Mouse (Mus musculus) granulocyte monocyte progenitor cell, adult 5-6 weeks (primary cell): ENCODE data around the gene Lasp1. TPM values are rescaled to one million over a fixed set of nuclear protein-coding genes. Genes with fewer than 3 reads are reported as not detected.
A peak's percentile ranks its signal among the peaks of the same experiment; 100 is the strongest.
"Not testable (repeated sequence)": the region's sequence is repeated elsewhere in the genome, so short reads cannot be mapped to it uniquely, and the experiment has no call there.

Experiments
- ATAC-seq: replicated peaks from 2 replicates; pipeline ENCODE4 v1.8.0; 2016; ENCODE audit warnings: mild to moderate bottlenecking, moderate TSS enrichment, inconsistent platforms; ENCODE audit not compliant: poor library complexity, severe bottlenecking
- total RNA-seq, 2 experiments: library from RNA; stranded (forward) in 1 of 2; stranded (reverse) in 1 of 2; fragments of 200-712, 200-1000 nt in 1 of 2; fragments of >200 nt in 1 of 2; fragmentation: Nextera tagmentation in 1 of 2; gene quantifications; 2 replicates each; pipeline ENCODE4 v1.2.3; 2014 to 2017

Lasp1 gene
- total RNA-seq, 2 experiments from 2014 or later: 60.5 to 92.5 TPM

- ATAC-seq: no peak
Measured at GRCm38 (mm10) chr11:97824168-97824567, 25.4 kb downstream of the Lasp1 start.

- ATAC-seq: no peak
Measured at GRCm38 (mm10) chr11:97824895-97825294, 26.1 kb downstream of the Lasp1 start.

- peak; percentile 18 for ATAC-seq
Measured at GRCm38 (mm10) chr11:97825295-97825694, 26.5 kb downstream of the Lasp1 start.

- no peak for ATAC-seq
Measured at GRCm38 (mm10) chr11:97825971-97826370, 27.2 kb downstream of the Lasp1 start.

GRCm38 (mm10) chr11:97826414-97826813 lies 27.6 kb downstream of the Lasp1 start:
- peak; percentile 55 for ATAC-seq

GRCm38 (mm10) chr11:97827654-97828053 lies 28.9 kb downstream of the Lasp1 start:
- ATAC-seq: no peak

GRCm38 (mm10) chr11:97829365-97829764 lies 30.6 kb downstream of the Lasp1 start:
- ATAC-seq: 0 out of 2 replicates have a peak, but pooled peaks have one; percentile 10

GRCm38 (mm10) chr11:97829913-97830476 lies 31.2 kb downstream of the Lasp1 start:
- peak; percentile 80 for ATAC-seq

- peak; percentile 45 for ATAC-seq
Measured at GRCm38 (mm10) chr11:97830501-97830900, 31.7 kb downstream of the Lasp1 start.

- ATAC-seq: no peak
Measured at GRCm38 (mm10) chr11:97832001-97832400, 33.2 kb downstream of the Lasp1 start.

GRCm38 (mm10) chr11:97833352-97833751 lies 34.6 kb downstream of the Lasp1 start:
- no peak for ATAC-seq

GRCm38 (mm10) chr11:97836541-97836940 lies 37.7 kb downstream of the Lasp1 start:
- no peak for ATAC-seq

- not testable (repeated sequence) for ATAC-seq
Measured at GRCm38 (mm10) chr11:97837051-97837450, 38.3 kb downstream of the Lasp1 start.

- ATAC-seq: peak; percentile 50
Measured at GRCm38 (mm10) chr11:97837641-97838149, 38.9 kb downstream of the Lasp1 start.

GRCm38 (mm10) chr11:97838779-97839440 lies 40.1 kb downstream of the Lasp1 start:
- no peak for ATAC-seq

GRCm38 (mm10) chr11:97839441-97840134 lies 40.8 kb downstream of the Lasp1 start:
- no peak for ATAC-seq

- no peak for ATAC-seq
Measured at GRCm38 (mm10) chr11:97840135-97840490, 41.3 kb downstream of the Lasp1 start.

GRCm38 (mm10) chr11:97840539-97840954 lies 41.7 kb downstream of the Lasp1 start, which contains the start of gene B230217C12Rik:
Gene B230217C12Rik (plus strand): TSS chr11:97840780.
- 0 out of 2 replicates have a peak, but pooled peaks have one; percentile 33 for ATAC-seq

- ATAC-seq: peak; percentile 81
Measured at GRCm38 (mm10) chr11:97840991-97841661, 42.3 kb downstream of the Lasp1 start.

GRCm38 (mm10) chr11:97842001-97842400 lies 43.2 kb downstream of the Lasp1 start:
- no peak for ATAC-seq

GRCm38 (mm10) chr11:97850367-97850766 lies 51.6 kb downstream of the Lasp1 start:
- ATAC-seq: no peak
